28 mouse cellular contexts compared by ENCODE assay signal in genomic region chr17:64554901-64555300, GRCm38 (mm10).
"Had no signal": no experiment of that assay in that cellular context is flagged by ENCODE, and none has a peak within 500 bp of the region (broad histone marks: within the 10 kb centered on the region; RNA-seq: fewer than 3 reads in every experiment).

No protein-coding gene starts in this region.

- H3K4me3 ChIP-seq: embryonic facial prominence, embryonic 12.5 days; embryonic facial prominence, embryonic 13.5 days; embryonic facial prominence, embryonic 15.5 days; erythroblast, embryonic 14.5 days; forebrain, embryonic 10.5 days; forebrain, embryonic 12.5 days; forebrain, embryonic 13.5 days; forebrain, embryonic 15.5 days; gastrocnemius, adult 2 months; heart, adult 2 months had no signal

- H3K4me1 ChIP-seq: embryonic facial prominence, embryonic 12.5 days; embryonic facial prominence, embryonic 13.5 days had no signal

- H3K36me3 ChIP-seq: embryonic facial prominence, embryonic 12.5 days; embryonic facial prominence, embryonic 13.5 days; embryonic facial prominence, embryonic 15.5 days; forebrain, embryonic 10.5 days; forebrain, embryonic 12.5 days; forebrain, embryonic 15.5 days had no signal

- H3K27me3 ChIP-seq: embryonic facial prominence, embryonic 12.5 days; embryonic facial prominence, embryonic 13.5 days; embryonic facial prominence, embryonic 15.5 days; forebrain, embryonic 12.5 days; forebrain, embryonic 13.5 days; forebrain, embryonic 15.5 days had no signal

- H3K9ac ChIP-seq: embryonic facial prominence, embryonic 12.5 days; embryonic facial prominence, embryonic 13.5 days; embryonic facial prominence, embryonic 15.5 days; forebrain, embryonic 12.5 days; forebrain, embryonic 13.5 days; forebrain, embryonic 15.5 days; forebrain, postnatal 0 days had no signal

- H3K27ac ChIP-seq: embryonic facial prominence, embryonic 12.5 days; embryonic facial prominence, embryonic 13.5 days; embryonic facial prominence, embryonic 15.5 days; forebrain, embryonic 10.5 days; forebrain, embryonic 12.5 days; forebrain, embryonic 13.5 days; forebrain, embryonic 15.5 days; gastrocnemius, adult 2 months; heart, adult 2 months had no signal

- H3K4me2 ChIP-seq: embryonic facial prominence, embryonic 12.5 days; embryonic facial prominence, embryonic 13.5 days; embryonic facial prominence, embryonic 15.5 days; forebrain, embryonic 12.5 days; forebrain, embryonic 13.5 days; forebrain, embryonic 15.5 days had no signal

- H3K9me3 ChIP-seq: embryonic facial prominence, embryonic 12.5 days; embryonic facial prominence, embryonic 13.5 days; embryonic facial prominence, embryonic 15.5 days; forebrain, embryonic 10.5 days; forebrain, embryonic 12.5 days; forebrain, embryonic 13.5 days; forebrain, embryonic 15.5 days had no signal

- DNase-seq: cerebellum, adult 2 months; cerebellum, adult 8-10 months; cerebellum, adult 9-10 months; cerebellum, adult 9-11 months; cerebellum, postnatal 10 days; cerebellum, postnatal 14 days; cerebellum, postnatal 25 days; cerebellum, postnatal 36 days; embryo, embryonic 11 days; forebrain, postnatal 0 days; gastrocnemius, adult 2 months; gastrocnemius, postnatal 10 days; gastrocnemius, postnatal 14 days; gastrocnemius, postnatal 25 days; gastrocnemius, postnatal 36 days; heart, adult 11 months; heart, adult 18-20 months; heart, adult 2 months had no signal

- ATAC-seq: forebrain, embryonic 13.5 days; forebrain, embryonic 14.5 days; forebrain, embryonic 15.5 days; forebrain, embryonic 16.5 days; forebrain, postnatal 0 days had no signal
